Mouse (Mus musculus) cerebellum, postnatal 10 days (tissue): ENCODE measurements around the gene Smyd3.

Source experiments
- DNase-seq, 2 experiments: peaks; one replicate each; pipeline ENCODE4 v3.0.0; 2021; ENCODE audit warnings: mixed read lengths in 2 of 2

The Smyd3 gene

DNA sequence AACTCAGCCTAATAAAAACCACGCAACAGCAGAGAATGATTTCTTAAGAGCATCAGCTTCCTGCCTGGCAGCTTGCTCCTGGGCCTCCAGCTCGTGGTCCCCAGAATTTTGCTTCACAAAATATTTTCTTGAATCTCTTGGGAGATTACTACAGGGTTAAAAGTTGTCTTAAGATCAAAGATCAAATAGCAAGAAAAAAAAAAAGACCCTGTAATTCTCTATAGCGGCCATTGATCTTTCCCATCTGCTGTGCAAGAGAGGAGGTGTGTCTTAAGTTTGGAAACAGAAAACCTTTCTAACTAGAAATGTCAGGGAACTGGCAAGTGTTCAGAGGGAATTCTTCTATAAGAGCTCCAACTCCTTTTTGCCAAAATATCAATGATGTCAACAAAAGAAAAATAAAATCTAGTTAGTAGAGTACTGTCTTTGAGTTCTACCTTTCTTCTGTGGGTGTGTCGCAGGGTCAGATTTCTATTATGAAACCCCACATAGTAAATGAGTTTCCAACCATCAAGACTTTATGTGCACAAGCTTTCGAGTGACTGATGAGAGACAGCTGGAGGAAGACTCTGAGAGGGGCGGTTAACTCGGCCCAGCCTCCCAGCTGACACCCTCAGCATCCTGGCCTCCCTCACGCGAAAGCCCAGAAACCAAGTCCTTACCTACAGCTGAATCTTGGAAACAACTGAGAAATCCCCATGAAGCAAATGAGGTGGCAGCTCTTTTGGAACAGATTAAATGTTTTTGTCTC lies 59.4 kb downstream of the Smyd3 start:
- DNase-seq: no peak

DNA sequence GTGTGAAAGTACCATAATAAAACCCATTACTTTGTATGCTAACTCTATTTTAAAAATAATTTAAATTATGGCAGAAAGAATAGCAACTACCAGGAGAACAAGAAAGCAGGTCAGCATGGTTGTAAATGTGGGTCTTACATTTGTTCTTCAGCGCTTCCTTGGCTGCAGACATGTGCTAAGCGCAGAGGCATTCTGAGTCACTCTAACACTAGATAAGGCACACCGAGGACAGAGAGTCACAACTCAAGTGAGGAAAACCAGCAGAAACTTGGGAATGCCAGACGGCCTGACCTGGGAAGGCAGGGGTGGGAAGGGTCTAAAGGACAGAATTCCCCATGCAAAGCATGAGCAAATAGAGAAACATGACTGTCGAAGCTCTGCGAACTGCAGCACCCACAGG lies 63.2 kb downstream of the Smyd3 start:
- DNase-seq: no peak

DNA sequence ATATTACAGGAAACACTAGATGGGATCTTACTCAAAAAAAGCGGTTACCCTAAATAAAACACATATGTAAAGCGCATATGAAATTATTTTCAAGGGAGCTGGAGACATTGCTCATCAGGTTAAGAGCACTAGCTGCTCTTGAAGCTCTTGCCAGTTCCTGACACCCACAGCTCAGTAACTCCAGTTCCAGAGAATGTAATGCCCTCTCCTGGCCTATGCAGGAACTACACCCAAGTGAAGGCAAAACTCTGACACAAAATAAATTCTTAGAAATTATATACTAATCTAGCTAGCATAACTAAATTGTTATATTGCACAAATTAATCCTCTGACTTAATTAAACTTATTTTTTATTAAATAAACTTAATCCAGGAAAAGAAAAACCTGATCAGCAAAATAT lies 66.6 kb downstream of the Smyd3 start:
- DNase-seq: peak; percentile 55 to 75

DNA sequence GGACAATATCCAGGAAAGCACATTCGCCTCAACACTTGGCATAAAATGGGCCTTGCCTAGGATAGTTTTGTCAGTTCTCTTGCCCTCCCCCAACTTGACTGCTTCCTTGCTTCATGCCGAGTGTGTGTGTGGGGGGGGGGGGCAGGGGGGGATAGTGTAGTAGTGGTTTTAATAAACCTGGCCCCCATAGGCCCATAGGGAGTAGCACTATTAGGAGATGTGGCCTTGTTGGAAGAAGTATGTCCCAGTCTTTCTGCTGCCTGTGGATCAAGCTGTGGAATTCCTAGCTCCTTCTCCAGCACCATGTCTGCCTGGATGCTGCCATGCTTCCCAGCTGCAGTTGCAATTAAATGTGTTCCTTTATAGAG lies 71.0 kb downstream of the Smyd3 start:
- no peak for DNase-seq

DNA sequence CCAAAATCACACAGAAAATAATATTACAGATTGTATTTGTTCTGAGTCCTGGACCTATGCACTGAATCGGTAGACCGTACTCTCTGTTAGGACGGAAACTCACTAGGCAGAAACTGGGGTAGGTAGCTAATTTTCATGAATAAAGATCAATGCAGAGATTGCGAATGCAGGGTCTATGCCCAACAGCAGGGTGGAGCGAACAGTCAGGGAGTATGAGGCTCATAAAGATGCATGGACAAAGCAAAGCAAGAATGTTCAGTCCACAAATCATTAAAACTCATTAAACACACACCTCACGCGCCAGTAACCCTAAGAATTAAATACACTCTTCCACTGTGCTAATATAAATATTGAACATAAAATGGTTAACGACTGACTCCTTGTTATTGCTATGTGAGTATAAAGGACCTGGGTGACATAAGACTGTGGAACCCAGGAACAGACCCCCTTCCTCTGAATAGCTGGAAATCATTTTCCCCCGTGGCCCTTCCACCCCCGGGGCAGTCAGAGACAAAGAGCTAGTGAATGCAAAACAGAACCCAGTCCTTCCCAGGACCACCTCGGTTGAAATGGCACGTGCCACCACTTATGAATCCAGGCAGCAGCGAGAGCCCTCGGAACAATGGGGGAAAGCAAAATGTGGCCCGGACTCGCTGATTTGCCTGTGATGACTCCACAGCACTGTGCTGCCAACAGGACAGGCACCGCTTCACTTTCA lies 71.6 kb downstream of the Smyd3 start:
- peak; percentile 53 to 57 for DNase-seq

DNA sequence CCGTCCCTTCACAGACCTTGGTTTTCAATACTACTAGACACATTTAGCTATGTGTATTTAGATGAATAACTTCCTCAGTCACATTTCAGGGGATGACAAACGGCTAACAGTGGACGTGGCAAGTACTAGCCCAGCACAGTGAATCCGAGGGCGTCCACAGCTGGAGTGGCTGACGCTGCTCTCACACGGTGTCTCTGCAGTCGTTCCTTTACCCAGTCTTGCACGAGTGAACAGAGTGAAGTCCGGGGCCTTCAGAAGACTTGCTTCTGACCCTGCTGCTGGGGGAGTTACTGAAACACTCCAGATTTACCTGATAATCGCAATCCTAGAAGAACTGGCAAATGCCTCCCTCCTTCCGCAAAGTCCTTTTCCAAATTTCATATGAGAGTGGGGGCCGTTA lies 74.0 kb downstream of the Smyd3 start:
- no peak for DNase-seq

DNA sequence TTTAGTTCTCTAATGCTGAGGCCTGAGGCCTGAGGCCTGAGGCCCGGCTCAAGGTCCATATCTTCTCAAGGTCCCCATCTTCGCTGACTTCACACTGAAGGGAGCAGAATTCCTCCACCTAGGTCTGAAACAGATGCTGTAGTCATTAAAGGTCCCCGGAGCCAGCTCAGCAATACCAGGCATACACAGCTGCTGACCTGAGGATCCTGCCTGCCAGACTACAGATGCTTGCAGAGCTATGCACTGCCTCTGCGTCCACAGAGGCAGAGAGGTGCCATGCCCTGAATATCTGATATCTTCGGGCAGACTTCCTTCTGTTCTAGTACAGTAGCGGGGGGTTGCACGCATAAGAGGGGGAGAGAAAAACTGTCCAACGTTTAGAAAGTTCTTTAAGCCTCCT lies 74.4 kb downstream of the Smyd3 start:
- DNase-seq: no peak

DNA sequence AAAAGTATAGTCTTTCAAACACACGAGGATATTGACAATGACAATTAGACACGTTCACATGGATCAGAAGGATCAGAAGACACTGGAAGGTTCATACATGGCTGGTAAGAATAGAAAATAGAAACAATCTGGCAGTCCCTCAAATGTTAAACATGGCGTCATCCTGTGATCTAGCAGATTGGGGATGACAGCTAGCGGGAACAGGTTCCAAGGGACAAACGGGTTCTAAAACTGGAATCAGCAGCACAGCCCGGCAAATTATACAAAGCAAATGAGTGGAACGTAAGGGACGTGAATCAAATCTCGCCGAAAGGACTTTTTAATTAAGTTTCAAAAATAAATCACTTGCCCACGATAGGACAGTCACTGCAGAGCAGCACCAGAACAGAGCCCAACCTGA lies 81.2 kb downstream of the Smyd3 start:
- DNase-seq: no peak

DNA sequence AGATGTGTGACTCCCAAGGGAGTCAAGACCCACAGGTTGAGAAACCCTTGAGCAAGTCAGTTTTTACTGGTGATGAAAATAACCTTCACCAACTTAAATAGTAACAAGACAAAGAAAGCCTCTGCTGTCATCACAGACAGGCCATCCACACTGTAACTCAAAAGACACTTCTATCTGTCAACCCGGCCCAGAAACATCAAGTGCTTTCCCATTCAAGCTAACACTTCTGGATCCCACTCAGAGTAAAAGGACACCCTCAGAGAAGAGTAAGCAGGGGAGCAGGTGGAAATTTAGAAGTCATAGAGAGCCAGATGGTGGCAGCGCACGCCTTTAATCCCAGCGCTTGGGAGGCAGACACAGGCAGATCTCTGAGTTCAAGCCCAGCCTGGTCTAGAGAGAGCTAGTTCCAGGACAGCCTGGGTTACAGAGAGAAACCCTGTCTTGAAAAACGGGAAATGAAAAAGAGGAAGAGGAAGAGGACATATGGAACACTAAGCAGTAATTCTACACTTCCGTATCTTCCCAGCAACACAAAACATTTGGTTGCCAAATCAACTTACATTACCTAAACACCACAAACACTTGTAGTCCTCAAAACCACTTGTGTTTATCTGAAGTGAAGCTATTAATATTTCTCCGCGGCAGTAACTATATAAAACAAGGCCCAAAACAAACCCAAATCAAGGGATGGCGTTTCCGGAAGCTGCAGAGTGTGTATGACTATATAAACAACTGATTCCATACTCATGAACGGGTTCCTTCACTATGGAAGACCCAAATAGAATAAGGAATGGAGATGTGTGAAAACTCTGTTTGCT lies 83.2 kb downstream of the Smyd3 start:
- no peak for DNase-seq

DNA sequence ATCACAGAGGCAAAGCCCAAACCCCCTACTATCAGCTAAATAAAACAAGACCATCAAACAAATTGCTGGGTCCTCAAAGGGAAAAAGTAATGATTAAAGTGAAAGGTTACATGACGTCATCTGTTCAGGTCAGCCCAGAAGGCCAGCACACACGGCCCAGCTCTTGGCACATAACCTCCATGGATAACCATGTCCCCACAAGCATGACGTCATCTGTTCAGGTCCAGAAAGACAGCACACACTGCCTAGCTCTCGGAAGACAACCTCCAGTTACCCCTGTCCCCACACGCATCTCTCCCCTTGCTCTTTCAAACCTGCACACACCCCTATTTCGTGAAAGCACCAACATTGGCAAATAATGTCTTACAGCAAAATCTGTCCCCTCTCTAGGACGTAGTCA lies 84.0 kb downstream of the Smyd3 start:
- DNase-seq: no peak

DNA sequence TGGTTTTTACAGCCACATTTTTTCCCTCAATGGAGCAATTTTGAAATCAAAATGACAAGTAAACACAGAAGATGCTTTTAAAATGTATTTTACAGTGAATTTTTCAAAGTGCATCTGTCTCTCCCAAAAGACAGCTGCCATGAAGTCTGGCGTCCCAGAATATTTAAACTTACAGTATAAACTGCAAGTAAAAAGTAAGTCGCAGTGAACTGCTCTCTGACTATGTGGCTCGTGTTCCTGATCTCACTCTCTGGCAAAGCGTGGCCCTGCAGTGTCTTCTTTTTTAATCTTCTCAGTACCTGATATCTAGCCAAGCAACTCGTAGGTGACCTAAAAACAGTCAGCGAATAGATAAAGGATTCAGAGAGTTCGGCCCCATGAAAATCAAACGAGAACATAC lies 84.5 kb downstream of the Smyd3 start:
- no peak for DNase-seq

DNA sequence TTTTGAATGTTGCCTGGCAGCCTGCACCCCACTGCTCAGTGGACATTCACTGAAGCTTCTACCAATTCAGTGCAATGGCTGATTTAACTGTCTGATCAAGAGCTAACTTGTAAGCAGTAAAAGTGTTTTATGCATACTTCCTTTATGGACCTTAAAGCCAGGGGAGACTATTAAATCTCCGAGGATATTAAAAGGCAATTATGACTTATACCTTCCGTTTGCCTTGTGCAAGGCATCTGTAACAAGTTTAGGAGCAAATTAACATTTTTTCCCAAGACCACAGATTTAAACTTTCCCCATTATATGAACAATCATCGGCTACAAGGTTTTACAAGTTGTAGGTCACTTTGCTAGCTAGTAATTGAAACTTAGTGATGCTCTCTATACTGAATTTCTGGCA lies 87.8 kb downstream of the Smyd3 start:
- no peak for DNase-seq

DNA sequence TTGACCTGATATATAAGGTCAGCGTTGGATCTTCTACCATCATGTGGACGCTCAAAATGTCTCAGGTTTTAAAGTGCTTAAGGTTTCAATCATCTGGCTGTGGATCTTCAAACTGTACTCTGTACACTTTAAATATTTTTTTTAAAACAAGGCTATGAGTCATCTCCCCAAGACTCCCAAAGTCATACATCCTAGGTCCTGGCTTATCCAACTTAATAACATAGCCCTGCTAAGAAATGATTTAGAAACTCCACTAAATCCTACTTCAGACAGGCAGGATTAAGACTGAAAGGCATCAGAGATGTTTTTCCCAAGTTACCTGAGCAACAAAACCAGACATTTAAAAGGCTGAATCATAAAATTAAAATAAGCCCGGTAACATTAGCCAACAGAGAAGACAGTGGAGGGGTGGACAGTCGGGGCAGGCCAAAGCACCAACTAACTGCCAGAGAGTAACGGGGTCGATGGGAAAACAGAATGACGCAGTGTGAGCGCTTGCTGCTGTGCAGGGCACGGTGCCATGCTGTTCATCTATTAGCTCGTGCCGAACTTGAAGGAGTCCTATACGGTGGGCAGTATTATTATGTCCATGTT lies 92.9 kb downstream of the Smyd3 start:
- DNase-seq: peak; percentile 23 to 38

DNA sequence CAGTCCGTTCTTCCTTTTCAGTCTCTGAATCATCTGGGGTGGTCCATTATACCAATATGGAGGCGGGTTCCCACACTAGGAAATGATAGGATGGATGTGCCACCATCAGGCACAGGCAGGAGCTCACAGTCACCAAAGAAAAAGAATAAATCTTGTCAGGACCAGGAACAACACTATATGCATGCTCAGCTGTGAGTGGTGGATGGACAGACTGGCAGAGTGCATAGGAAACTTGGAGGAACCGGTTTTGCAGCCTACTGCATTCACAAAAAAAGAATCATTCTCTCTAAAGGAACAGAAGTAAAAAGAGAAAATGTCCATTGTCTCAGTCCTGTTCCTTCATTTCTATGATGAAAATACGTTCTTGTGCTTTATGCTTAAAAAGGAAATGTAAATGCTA lies 98.8 kb downstream of the Smyd3 start:
- DNase-seq: no peak

DNA sequence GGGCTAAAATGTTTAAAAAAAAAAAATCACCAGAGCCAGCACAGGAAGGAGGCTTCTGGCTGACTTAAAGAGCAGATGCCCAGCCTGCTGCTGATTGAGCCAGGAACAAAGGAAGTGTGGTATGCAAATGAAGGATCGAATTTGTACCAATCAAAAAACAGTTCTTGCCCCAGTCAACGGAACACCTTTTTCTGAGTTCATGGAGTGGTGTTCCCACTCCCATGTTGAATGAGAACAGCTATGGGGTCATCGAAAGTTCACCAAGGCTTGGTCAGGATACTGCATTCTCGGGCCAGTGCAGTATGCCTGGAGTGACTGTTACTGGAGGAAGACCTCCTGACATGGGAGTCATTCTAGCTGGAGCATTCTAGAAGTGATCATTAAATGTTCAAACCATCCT lies 109.8 kb downstream of the Smyd3 start:
- no peak for DNase-seq

DNA sequence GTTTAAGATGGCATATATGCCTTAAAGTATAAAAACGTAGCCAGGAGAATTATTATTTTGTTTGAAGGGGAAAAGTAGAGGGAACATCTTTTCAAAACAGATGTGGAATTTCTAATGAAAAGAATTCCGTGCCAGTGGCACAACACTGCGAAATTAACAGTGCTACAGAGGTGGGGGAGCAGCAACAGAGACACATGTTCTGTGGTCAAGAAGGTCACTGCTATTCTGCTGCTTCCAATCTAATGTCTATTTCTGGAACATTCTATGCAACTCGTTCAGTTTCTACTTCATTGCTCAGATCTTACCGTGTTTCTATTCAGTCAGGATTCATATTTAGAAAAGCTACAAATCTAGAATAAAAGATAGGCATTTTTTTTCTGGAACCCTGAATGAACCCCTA lies 117.0 kb downstream of the Smyd3 start:
- no peak for DNase-seq

DNA sequence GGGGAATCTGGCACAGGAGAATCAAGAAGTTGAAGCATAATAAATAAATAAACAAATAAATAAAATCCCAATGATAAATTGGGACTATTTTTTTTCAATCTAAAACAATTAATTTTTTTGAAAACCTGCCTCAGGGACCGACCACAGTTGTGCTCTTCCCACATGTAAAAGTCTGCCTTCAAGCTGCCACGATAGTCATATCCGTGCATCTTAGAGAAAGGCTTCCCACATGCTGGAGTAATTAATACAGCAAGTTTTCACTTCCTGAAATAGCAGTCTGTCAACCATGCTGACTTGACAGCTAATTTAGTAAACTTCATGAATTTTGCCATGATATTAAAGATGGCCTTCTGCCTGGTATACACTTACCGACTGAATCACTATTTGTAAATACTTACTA lies 119.2 kb downstream of the Smyd3 start:
- no peak for DNase-seq

DNA sequence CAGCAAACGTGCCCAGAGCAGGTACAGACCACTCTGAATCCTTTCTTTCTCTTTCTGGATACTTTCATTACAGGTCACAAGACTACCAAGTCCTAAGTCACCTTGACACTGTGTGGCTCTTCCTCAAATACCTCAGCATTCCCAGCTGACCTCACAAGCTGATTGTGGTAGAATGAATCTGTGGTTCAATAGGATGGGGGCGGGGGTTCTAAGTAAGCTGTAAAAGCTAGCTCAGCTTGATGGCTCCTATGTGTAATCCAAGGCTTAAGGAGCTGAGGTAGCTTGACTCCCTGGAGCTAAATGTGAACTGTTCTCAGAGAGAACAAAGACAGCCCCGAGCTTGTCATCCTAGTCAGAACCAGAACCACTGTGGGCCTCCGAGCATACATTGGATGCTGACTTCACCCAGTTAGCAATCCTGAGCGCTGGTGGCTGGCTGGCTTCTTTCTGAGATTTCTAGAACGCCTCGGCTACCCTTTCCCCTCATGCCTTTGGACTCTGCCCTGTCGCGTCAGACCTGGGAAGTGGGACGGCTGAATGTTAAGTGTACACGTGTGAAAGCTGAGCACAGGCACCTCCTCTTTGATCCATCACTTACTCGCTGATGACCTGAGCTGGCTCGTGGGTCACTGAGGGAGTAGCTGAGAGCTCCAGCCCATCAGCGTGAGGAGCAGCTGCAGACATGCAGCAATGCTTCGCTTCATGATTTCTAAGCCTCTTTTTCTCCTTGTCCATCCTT lies 131.4 kb downstream of the Smyd3 start:
- no peak for DNase-seq

DNA sequence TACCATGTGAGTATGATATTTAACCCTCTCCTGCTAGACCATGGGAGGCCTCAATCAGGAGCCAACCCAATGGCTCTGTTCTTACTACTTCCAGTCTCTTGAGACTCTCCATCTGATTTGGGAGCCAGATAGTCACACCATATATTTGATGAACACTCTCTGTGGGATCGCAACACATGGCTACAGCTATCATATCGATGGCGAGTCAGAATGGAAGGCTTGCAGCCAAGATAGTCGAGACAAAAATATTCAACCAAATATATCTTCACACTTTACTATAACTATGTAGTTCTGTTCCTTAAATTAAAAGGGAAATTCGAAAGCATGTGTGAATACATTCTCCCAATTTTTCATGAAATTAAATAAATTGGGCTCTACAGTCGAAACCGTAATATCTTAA lies 132.2 kb downstream of the Smyd3 start:
- DNase-seq: no peak

DNA sequence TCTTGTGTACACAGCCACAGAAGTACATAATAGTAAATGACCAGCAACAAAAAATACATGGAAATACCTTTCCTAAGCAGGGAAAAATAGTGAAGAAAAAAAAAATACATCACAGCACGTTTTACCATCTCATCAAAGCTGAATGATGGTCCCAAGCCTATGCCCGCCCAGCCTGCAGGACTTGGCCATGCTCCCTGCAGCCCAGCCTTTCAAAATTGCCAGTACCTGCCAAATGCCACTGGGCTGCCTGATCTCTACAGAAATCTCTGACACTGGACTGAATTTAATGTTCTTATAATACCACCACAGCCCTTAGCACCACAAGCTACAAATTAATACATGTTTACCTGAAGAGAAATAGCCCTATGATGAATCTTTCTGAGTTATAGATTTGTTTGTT lies 133.5 kb downstream of the Smyd3 start:
- DNase-seq: peak; percentile 65 to 77

DNA sequence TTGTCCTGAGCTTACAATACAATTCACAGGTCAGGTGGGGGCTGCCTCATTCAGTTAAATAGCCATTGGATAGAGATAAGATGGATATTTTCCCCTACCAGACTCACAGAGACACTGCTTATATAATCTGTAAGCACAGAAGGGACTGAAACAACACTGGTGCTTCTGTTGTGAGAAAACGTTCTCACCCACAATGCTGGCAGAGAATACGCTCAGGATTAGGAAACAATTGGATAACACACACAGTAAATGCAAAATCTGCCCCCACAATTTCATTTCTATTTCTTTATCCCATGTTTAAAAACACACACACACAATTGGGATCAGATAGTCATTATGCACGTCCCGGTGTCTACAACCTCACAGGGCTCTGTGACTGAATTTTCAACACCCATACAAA lies 139.7 kb downstream of the Smyd3 start:
- no peak for DNase-seq

DNA sequence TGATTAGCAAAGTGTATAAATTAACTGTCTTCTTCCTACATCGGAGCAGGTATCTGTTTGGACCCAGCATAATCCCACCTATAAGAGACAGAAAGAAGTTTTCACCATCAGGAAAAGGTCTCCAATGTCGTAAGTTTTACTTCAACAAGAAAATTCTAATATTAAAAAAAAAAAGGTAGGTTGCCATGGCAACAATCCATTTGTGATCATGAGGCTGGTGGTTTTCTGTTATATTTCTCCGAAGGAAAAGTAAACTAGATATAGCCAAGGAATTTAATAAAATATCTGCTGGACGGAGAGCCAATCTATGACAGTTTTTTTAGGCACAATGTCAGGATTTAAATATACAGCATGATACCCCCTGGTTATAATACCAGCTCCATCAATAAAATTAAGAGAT lies 142.9 kb downstream of the Smyd3 start:
- no peak for DNase-seq

DNA sequence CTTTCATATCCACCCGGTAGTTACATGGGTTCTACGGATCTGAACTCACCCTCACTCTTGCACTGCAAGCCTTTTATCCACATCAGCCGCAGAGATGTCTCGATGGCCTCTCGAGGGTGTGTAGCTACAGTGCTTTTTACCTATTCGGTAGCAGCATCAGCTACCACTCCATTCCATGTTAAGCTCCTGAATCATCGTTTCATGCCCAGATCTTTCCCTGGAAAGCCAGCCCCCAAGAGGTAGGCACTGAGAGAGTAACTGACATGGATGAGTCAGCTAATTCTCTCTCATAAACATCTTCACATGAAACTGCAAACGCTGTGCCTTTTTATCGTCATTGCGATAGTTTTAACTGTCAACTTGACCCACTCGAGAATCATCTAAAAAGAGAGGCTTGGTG lies 143.9 kb downstream of the Smyd3 start:
- DNase-seq: no peak
